Mouse (Mus musculus): ENCODE measurements around the gene Tspan1. TPM values are rescaled to one million over a fixed set of nuclear protein-coding genes. Genes with fewer than 3 reads are reported as not detected.

Tspan1 gene
- polyA plus RNA-seq (2012; rRNA removed): 0.07 TPM in 1 of 2 replicates, not detected in the other

DNA sequence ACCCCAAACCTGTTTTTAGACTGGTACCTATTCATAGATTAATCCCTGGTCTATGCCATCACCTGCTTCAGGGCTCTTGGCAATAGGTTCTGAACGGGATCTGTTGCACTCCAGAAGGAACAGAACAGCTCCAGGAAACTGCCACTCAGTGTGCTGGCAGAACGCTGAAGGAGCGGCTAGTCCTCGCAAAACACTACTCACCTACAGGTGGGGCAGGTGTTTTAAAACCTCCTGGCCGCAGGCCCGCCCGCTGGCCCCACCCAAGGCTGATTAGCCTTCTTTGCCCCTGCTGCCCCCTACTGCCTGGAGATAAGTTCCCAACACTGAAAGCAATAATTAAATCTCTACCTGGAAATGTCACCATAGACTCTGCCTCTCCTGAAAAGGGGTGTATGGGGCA, at the start of gene Tspan1:
Tspan1 (minus strand) TSS at position 198 of the 400 bp plus-strand sequence.
- TF ChIP-seq CTCF (IDR thresholded peaks at IDR 0.05; ENCODE audit: borderline replicate concordance, extremely low read depth, insufficient read depth, insufficient read length) (no peak), POLR2A (IDR thresholded peaks at IDR 0.05; ENCODE audit: borderline replicate concordance, extremely low read depth, insufficient read depth, insufficient read length, poor library complexity, severe bottlenecking) (no peak)

DNA sequence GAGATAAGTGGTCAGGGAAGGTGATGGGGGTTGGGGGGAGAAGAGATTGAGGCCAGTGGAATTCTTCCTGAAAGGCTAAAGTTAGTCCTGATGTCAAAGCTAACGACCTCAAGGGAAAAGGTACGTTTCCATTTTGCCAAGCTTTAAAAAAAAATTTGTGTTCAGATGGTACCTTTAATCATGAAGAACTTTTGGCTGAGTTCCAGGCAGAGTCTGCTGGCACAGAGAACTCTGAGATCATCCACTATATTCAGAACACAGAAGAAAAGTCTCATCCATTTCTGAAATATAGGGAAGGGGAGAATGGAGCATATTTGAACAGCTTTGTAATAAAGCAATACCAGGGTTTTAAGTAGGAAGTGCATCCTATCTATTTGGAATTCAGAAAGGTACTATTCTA, 49.6 kb upstream of the Tspan1 start:
- TF ChIP-seq POLR2A (IDR thresholded peaks at IDR 0.05; ENCODE audit: borderline replicate concordance, extremely low read depth, insufficient read depth, insufficient read length, poor library complexity, severe bottlenecking) (no peak), CTCF (IDR thresholded peaks at IDR 0.05; ENCODE audit: borderline replicate concordance, extremely low read depth, insufficient read depth, insufficient read length) (no peak)
- peak; percentile 22 for DNase-seq (ENCODE audit: low read depth)

More for the DNA sequence above, at the start of gene Tspan1:
- no peak for DNase-seq (ENCODE audit: low read depth)

DNA sequence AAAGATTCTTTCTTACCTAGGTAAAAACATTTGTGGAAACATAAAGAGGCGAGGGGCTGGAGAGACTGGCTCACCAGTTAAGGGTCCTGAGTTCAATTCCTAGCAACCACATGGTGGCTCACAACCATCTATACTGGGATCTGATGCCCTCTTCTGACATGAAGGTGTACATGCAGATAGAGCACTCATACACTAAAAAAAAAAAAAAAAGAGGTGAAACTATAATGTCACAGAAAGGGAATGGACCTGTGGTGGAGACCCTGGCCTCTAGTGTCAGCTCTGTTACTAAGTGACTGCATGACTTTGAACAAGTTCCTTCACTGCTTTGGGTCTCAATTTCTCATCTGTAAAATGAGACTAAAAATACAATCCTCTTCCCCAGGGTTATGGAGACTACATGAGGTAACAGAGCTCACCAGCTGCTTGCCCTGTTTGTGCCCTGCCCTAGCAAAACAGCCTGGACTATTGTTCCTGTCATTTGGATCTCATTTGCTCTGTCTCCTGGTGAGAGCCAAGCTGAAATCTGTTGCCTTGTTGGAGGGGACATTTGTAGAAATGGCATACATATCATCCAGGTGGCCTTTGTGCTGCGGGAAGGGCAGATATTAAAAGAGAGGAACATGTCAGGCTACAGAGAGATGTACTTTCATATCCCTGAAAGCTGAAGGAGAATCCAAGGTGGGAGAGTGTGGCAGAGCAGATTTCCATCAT, 48.6 kb upstream of the Tspan1 start:
- no peak for DNase-seq (ENCODE audit: low read depth)
- TF ChIP-seq CTCF (IDR thresholded peaks at IDR 0.05; ENCODE audit: borderline replicate concordance, extremely low read depth, insufficient read depth, insufficient read length) (no peak), POLR2A (IDR thresholded peaks at IDR 0.05; ENCODE audit: borderline replicate concordance, extremely low read depth, insufficient read depth, insufficient read length, poor library complexity, severe bottlenecking) (no peak)

DNA sequence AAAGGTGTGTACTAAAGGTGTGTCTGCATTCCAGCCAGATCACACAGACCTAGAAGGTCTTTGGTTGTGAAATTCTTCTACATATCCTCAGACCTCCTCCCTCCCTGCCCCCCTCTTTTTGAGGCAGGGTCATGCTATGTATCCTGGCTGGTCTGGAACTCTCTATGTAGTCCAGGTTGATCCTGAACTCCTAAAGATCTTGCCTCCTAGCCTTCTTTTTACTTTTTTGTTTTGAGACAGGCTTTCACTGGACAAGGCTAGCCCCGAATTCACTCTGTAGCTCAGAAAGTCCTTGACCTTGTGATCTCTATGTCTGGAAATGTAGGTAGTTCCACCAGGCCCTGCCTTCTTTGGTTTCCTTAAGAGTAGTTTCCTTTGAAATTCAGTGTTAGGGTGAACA, 41.5 kb upstream of the Tspan1 start:
- no peak for DNase-seq (ENCODE audit: low read depth)
- TF ChIP-seq POLR2A (IDR thresholded peaks at IDR 0.05; ENCODE audit: borderline replicate concordance, extremely low read depth, insufficient read depth, insufficient read length, poor library complexity, severe bottlenecking) (no peak), CTCF (IDR thresholded peaks at IDR 0.05; ENCODE audit: borderline replicate concordance, extremely low read depth, insufficient read depth, insufficient read length) (no peak)

DNA sequence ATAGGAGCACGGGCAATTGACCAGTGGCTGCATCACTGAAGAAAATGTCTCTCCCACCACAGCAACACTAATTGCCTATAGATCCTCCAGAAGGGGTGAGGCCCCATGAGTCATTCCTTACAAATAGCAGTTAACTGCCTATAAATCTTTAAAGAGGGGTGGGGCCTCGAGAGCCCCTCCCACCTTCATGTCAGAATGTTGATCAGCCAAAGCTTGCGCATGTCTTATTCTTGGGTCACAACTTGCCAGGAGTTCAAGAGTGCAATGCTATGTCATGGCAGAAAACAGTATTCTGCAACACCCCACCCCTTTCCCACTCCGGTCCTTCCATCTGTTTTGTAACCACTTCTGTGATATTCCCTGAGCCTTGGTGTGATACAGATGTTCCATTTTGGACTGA, 39.1 kb upstream of the Tspan1 start:
- no peak for TF ChIP-seq CTCF (IDR thresholded peaks at IDR 0.05; ENCODE audit: borderline replicate concordance, extremely low read depth, insufficient read depth, insufficient read length)
- TF ChIP-seq POLR2A (IDR thresholded peaks at IDR 0.05; ENCODE audit: borderline replicate concordance, extremely low read depth, insufficient read depth, insufficient read length, poor library complexity, severe bottlenecking): no peak
- DNase-seq (ENCODE audit: low read depth): no peak

DNA sequence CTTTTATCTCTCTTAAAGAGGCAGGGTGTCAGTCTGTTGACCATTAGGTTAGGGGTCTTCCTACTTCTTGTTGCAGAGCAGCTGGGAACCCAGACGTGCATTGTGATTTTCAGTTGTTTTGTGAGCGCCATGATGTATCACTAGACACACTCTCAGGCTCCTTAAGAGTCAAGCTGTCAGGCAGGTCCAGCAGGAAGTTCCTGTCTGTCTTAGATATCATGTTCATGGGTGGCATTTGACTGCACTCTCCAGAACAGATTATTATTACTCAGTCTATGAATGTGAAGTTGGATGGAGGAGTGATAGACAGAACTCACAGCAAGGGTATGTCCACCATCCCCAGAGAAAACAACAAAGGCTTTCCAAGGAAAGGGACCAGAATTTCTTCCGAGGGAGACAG, 37.0 kb upstream of the Tspan1 start:
- TF ChIP-seq CTCF (IDR thresholded peaks at IDR 0.05; ENCODE audit: borderline replicate concordance, extremely low read depth, insufficient read depth, insufficient read length) (no peak), POLR2A (IDR thresholded peaks at IDR 0.05; ENCODE audit: borderline replicate concordance, extremely low read depth, insufficient read depth, insufficient read length, poor library complexity, severe bottlenecking) (no peak)

DNA sequence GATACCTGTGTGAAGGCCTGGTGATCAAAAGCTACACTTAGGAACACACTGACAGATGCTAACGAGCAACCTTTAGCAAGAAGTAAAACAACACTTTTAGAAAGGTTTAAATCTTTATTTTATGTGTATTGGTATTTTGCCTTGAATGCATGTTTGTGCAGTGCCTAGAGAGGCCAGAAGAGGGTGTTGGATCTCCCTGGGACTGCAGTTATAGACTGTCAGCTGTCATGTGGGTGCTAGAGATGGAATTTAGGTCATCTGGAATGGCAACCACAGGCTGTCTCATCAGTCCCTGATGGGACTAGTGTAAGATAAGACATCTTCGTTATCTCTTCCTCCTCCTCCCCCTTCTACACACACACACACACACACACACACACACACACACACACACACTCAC, 31.0 kb upstream of the Tspan1 start:
- no peak for DNase-seq (ENCODE audit: low read depth)
- TF ChIP-seq POLR2A (IDR thresholded peaks at IDR 0.05; ENCODE audit: borderline replicate concordance, extremely low read depth, insufficient read depth, insufficient read length, poor library complexity, severe bottlenecking) (no peak), CTCF (IDR thresholded peaks at IDR 0.05; ENCODE audit: borderline replicate concordance, extremely low read depth, insufficient read depth, insufficient read length) (no peak)

More for the DNA sequence above, 37.0 kb upstream of the Tspan1 start:
- no peak for DNase-seq (ENCODE audit: low read depth)

DNA sequence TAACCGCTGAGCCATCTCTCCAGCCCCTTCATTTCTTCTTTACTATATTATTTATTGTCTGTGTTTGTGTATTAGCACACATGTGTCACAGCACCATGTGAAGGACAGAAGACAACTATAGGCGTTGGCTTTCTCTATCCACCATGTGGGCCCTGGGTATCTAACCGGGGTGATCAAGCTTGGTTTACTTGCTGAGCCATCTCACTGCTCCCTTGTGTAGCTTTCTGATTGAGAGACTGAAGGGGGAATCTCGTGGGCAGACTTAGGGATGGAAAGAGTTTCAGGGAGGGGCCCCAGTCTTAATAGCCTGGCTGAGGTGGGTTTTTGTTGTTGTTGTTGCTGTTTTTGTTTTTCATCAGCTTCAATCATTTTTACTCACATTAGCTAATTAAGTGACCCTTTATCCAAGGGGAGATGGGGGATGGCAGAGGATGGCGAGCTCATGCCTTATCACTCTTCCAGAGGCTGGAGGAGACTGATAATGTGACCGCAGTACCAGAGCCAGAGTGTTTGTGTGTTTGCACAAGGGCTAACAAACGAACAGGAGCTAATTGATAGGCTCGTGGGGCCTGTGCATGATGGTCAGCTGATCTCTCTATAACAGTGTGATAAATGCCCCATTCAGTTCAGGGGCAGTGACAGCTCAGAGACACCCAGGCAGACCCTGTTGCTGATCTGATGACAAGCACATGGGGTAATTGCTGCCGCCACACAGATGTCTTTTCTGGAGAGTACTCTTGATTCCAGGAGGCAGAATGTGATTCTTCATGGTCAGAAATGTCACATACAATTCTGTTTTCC, 26.4 kb upstream of the Tspan1 start:
- no peak for DNase-seq (ENCODE audit: low read depth)
- no peak for TF ChIP-seq CTCF (IDR thresholded peaks at IDR 0.05; ENCODE audit: borderline replicate concordance, extremely low read depth, insufficient read depth, insufficient read length)
- no peak for TF ChIP-seq POLR2A (IDR thresholded peaks at IDR 0.05; ENCODE audit: borderline replicate concordance, extremely low read depth, insufficient read depth, insufficient read length, poor library complexity, severe bottlenecking)

DNA sequence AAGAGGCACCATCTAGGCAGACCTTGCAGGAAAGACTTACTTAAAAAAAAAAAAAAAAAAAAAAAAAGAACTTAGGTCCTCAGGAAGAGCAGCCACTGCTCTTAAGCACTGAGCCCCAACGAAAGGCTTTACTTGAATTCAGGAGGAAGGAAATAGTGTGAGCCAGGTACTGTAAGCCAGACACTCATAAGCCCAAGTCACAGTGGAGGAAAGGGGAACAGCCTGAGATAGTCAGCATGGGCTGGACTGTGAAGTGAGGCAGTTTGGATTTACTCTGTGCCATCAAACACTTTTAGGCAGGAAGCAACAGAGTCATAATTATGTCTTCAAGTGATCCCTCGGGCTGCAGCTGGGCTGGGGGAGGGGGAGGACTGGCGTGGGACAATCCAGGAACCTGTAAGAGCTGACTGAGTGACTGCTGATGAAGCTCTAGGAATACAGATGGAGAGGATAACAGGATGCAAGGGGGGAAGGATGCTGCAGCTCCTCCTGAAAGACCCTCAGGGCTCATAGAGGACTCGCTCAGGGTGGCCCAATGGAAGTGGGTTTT, 25.0 kb upstream of the Tspan1 start:
- TF ChIP-seq CTCF (IDR thresholded peaks at IDR 0.05; ENCODE audit: borderline replicate concordance, extremely low read depth, insufficient read depth, insufficient read length) (no peak), POLR2A (IDR thresholded peaks at IDR 0.05; ENCODE audit: borderline replicate concordance, extremely low read depth, insufficient read depth, insufficient read length, poor library complexity, severe bottlenecking) (no peak)
- DNase-seq (ENCODE audit: low read depth): peak; percentile 50

DNA sequence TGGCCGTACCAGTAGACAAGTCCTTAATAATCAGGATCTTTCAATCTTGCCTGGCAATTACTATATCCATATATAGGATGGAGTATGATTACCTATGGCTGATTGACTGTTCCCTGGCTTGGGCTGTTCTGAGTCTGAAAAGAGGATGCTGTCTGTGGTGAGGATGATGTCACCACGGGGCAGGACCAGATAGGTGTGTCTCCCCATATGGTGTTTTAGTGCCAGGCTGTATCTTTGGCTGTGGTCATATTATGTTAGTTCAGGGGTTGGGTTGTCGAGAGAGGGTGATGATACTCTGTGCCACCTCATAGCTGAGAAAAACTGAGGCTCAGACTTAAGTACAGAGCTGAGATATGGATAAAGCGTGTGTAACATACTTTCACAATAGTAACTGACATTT, 17.7 kb upstream of the Tspan1 start:
- DNase-seq (ENCODE audit: low read depth): no peak
- TF ChIP-seq POLR2A (IDR thresholded peaks at IDR 0.05; ENCODE audit: borderline replicate concordance, extremely low read depth, insufficient read depth, insufficient read length, poor library complexity, severe bottlenecking) (no peak), CTCF (IDR thresholded peaks at IDR 0.05; ENCODE audit: borderline replicate concordance, extremely low read depth, insufficient read depth, insufficient read length) (no peak)

DNA sequence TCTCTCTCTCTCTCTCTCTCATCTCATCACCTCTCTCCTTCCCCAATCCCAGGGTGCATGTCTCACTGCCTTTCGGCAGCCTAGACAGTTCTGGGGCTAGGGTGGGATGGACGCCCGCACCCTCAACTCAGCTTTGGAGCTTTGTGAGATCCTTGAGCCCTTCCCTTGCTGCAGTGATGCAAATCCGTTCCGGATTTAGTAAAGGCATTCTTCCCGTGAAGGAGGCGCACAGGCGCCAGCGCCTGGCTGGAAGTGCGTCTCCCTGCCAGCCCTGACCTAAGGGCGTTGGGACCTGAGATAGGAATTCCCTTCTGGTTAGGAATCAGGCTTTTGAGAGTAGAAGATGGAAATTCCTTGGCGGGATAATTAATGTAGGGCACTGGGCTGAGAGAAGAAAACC, 15.3 kb upstream of the Tspan1 start:
- DNase-seq (ENCODE audit: low read depth): peak; percentile 40
- TF ChIP-seq CTCF (IDR thresholded peaks at IDR 0.05; ENCODE audit: borderline replicate concordance, extremely low read depth, insufficient read depth, insufficient read length) (no peak), POLR2A (IDR thresholded peaks at IDR 0.05; ENCODE audit: borderline replicate concordance, extremely low read depth, insufficient read depth, insufficient read length, poor library complexity, severe bottlenecking) (no peak)

All from brain, embryonic 14.5 days (tissue).